Comparison of ENCODE assay signal across 20 mouse cellular contexts in the genomic region with DNA sequence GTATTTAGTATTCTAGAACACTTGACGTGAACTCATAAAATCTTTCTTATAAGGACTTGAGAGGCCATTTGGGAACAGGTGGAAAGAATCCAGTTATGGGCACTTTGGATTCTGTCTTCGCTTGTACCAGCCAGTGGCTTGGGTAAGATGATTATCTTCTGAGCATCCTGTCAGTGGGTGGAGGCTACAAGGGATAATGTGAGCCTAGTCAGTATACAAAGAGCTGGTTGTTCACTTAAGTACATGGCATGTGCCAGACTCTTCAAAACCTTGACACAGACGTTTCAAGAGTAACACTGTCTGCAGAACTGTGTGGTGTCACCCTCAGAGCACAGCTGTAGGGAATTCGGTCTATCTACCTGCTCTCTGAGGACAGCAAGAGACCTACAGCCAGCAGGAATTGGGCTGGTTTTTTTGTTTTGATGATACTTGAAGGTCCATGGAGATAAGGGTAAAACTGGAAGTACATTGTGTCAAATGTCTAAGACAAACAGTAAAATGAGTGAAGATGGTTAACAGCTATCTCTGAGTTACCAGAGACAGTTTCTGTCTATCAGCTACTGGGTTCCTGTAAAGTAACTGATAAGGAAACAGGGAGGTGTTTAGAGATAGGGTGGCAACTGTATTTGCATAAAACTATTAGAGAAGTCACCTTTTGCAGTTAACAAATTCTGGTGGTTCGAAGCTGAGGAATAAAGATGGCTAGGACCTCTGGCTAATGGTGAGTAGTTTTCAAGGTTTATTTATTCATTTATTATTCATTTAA. TPM values are rescaled to one million over a fixed set of nuclear protein-coding genes. Genes with fewer than 3 reads are reported as not detected.
DNase-seq lines count a peak whose midpoint lies in the region; ATAC-seq and TF ChIP-seq lines count a peak whose summit lies in the region.
"Had no signal": no experiment of that assay in that cellular context is flagged by ENCODE, and none has a peak within 500 bp of the region (broad histone marks: within the 10 kb centered on the region; RNA-seq: fewer than 3 reads in every experiment).

Gene Il1rl1, plus strand, starts transcription at position 661 of the 766 bp plus-strand sequence.

- H3K4me3 ChIP-seq in liver, embryonic 13.5 days (replicated peaks): peak within 1 kb of the TSS; percentile 53
- no peak within 1 kb of the TSS for H3K4me3 ChIP-seq in lung, adult 2 months (replicated peaks; ENCODE audit: extremely low read depth, low read depth, low read length)
- no peak within 1 kb of the TSS for H3K4me3 ChIP-seq in cerebellum, adult 2 months (replicated peaks; ENCODE audit: insufficient read depth, low read depth, low read length)
- H3K4me3 ChIP-seq: embryonic facial prominence, embryonic 15.5 days; forebrain, embryonic 15.5 days; gastrocnemius, adult 2 months; hindbrain, embryonic 13.5 days; intestine, embryonic 15.5 days; midbrain, embryonic 12.5 days; myocyte had no signal

- peak within 1 kb of the TSS; percentile 63 for H3K4me2 ChIP-seq in liver, embryonic 13.5 days
- H3K4me2 ChIP-seq: embryonic facial prominence, embryonic 15.5 days; forebrain, embryonic 15.5 days; hindbrain, embryonic 13.5 days; intestine, embryonic 15.5 days; midbrain, embryonic 12.5 days had no signal

- TF ChIP-seq POLR2A in lung, adult 2 months (IDR thresholded peaks at IDR 0.05; ENCODE audit: borderline replicate concordance, extremely low read depth, low read depth, low read length): no peak
- no peak for TF ChIP-seq POLR2A in cerebellum, adult 2 months (IDR thresholded peaks at IDR 0.05; ENCODE audit: borderline replicate concordance, insufficient read depth, low read length)

- 21% methylated on average over 5 of the region's 5 CpGs for WGBS in liver, embryonic 13.5 days (ENCODE audit: insufficient replicate concordance)
- 68% methylated on average over 5 of the region's 5 CpGs for WGBS in lung, adult 2 months
- WGBS in cerebellum, adult 2 months: 82% methylated on average over 5 of the region's 5 CpGs

- ATAC-seq in erythroblast, adult 5-6 weeks (replicated peaks; ENCODE audit: low FRiP score, poor library complexity, severe bottlenecking): peak; percentile 55
- peak; percentile 91 for ATAC-seq in liver, embryonic 13.5 days (ENCODE audit: low read depth)
- peak; percentile 90 for ATAC-seq in megakaryocyte-erythroid progenitor cell, adult 5-6 weeks (replicated peaks; ENCODE audit: low FRiP score, low TSS enrichment, poor library complexity, severe bottlenecking)
- ATAC-seq: forebrain, embryonic 15.5 days; intestine, embryonic 15.5 days had no signal

- DNase-seq in MEL-GATA-1-ER (ENCODE audit: extremely low read depth, low read depth): peak; percentile 88
- peak; percentile 41 for DNase-seq in liver, embryonic 13.5 days
- no peak for DNase-seq in lung, adult 2 months
- no peak for DNase-seq in heart, adult 8-10 months (ENCODE audit: low spot score)
- no peak for DNase-seq in cerebellum, adult 2 months
- DNase-seq: adrenal gland, postnatal 14 days; cerebellum, postnatal 10 days; embryo, embryonic 11 days; gastrocnemius, adult 2 months; heart, adult 11 months; kidney, postnatal 4 days had no signal

- H3K9me3 ChIP-seq in liver, embryonic 13.5 days (replicated peaks): no peaks in the 10 kb centered on the region
- H3K9me3 ChIP-seq: embryonic facial prominence, embryonic 15.5 days; forebrain, embryonic 15.5 days; hindbrain, embryonic 13.5 days; intestine, embryonic 15.5 days; midbrain, embryonic 12.5 days had no signal

- H3K9ac ChIP-seq in liver, embryonic 13.5 days: peak within 1 kb of the TSS; percentile 55
- H3K9ac ChIP-seq: embryonic facial prominence, embryonic 15.5 days; forebrain, embryonic 15.5 days; hindbrain, embryonic 13.5 days; intestine, embryonic 15.5 days; midbrain, embryonic 12.5 days had no signal

- no peaks in the 10 kb centered on the region for H3K36me3 ChIP-seq in liver, embryonic 13.5 days
- H3K36me3 ChIP-seq: embryonic facial prominence, embryonic 15.5 days; forebrain, embryonic 15.5 days; hindbrain, embryonic 13.5 days; intestine, embryonic 15.5 days; midbrain, embryonic 12.5 days had no signal

- no peak for TF ChIP-seq CTCF in lung, adult 2 months (IDR thresholded peaks at IDR 0.05; ENCODE audit: insufficient read depth, low read length)
- TF ChIP-seq CTCF in cerebellum, adult 2 months (IDR thresholded peaks at IDR 0.05; ENCODE audit: borderline replicate concordance, insufficient read depth, low read depth, low read length): no peak

- H3K27ac ChIP-seq in liver, embryonic 13.5 days: peak within 1 kb of the TSS; percentile 91
- no peak within 1 kb of the TSS for H3K27ac ChIP-seq in cerebellum, adult 2 months (ENCODE audit: insufficient read depth, low read length)
- H3K27ac ChIP-seq: embryonic facial prominence, embryonic 15.5 days; forebrain, embryonic 15.5 days; gastrocnemius, adult 2 months; hindbrain, embryonic 13.5 days; intestine, embryonic 15.5 days; midbrain, embryonic 12.5 days had no signal

- peaks cover 56% of the 10 kb centered on the region for H3K4me1 ChIP-seq in liver, embryonic 13.5 days (replicated peaks)
- no peaks in the 10 kb centered on the region for H3K4me1 ChIP-seq in lung, adult 2 months (ENCODE audit: control insufficient read depth, insufficient read depth, low read length)
- no peaks in the 10 kb centered on the region for H3K4me1 ChIP-seq in cerebellum, adult 2 months (ENCODE audit: control insufficient read depth, insufficient read depth, low read length)
- H3K4me1 ChIP-seq: embryonic facial prominence, embryonic 15.5 days; forebrain, embryonic 15.5 days; hindbrain, embryonic 13.5 days; intestine, embryonic 15.5 days; midbrain, embryonic 12.5 days had no signal

- H3K27me3 ChIP-seq in liver, embryonic 13.5 days: no peaks in the 10 kb centered on the region
- no peaks in the 10 kb centered on the region for H3K27me3 ChIP-seq in cerebellum, adult 2 months (ENCODE audit: control insufficient read depth, insufficient read depth, low read length)
- H3K27me3 ChIP-seq: embryonic facial prominence, embryonic 15.5 days; forebrain, embryonic 15.5 days; hindbrain, embryonic 13.5 days; intestine, embryonic 15.5 days; midbrain, embryonic 12.5 days had no signal

RNA-seq across cellular contexts. Expression of gene Il1rl1, which starts in this region (rescaled TPM):
- 9.6 and 12.1 TPM in 2 replicates for total RNA-seq in erythroblast, adult 5-6 weeks (2015; ENCODE audit: low replicate concordance)
- 15.3 and 16.7 TPM in 2 replicates for total RNA-seq in erythroblast, adult 5-6 weeks (2017; ENCODE audit: low replicate concordance)
- polyA plus RNA-seq in liver, embryonic 13.5 days (2015; fragmentation: Nextera tagmentation; extraction: Ambion mirVana): 2.3 and 3.8 TPM in 2 replicates
- 45.0 and 48.7 TPM in 2 replicates for total RNA-seq in megakaryocyte-erythroid progenitor cell, adult 5-6 weeks (2014; fragmentation: Nextera tagmentation)
- total RNA-seq in megakaryocyte-erythroid progenitor cell, adult 5-6 weeks (2017): 92.0 and 97.4 TPM in 2 replicates
- 0.92 and 1.1 TPM in 2 replicates for polyA plus RNA-seq in lung, adult 2 months (2012; rRNA removed)
- total RNA-seq in heart, adult 8-10 months (2022): 1 to 10 TPM in 1 of 4 experiments, under 1 TPM in 3; 0.37 to 1.6 (median 0.87) TPM
- polyA plus RNA-seq in cerebellum, adult 2 months (2012; rRNA removed): 0.05 and 0.33 TPM in 2 replicates
- polyA plus RNA-seq: forebrain, embryonic 15.5 days; hindbrain, embryonic 13.5 days; liver, adult 2 months; midbrain, embryonic 12.5 days had no signal

Comparison
In these comparisons a context has a peak if more than half of its experiments do, and no peak if none do; other contexts are left out.
1. RNA of gene Il1rl1 (total RNA-seq): 45.0 to 97.4 TPM in megakaryocyte-erythroid progenitor cell, adult 5-6 weeks and 9.6 to 16.7 TPM in erythroblast, adult 5-6 weeks; 0.37 to 1.6 TPM in heart, adult 8-10 months; every median in the first group is over 4 times any median in the second.
2. DNase-seq: peak in MEL-GATA-1-ER (single experiment) and liver, embryonic 13.5 days (single experiment); none in lung, adult 2 months (single experiment), heart, adult 8-10 months (single experiment) and cerebellum, adult 2 months (0 of 2).
3. Peak in every context shown above with its lines, with median percentiles within 50 percentile points of each other: ATAC-seq.